Mouse (Mus musculus) CH12.LX (cell line): ENCODE data around the gene Rnf41. TPM values are rescaled to one million over a fixed set of nuclear protein-coding genes. Genes with fewer than 3 reads are reported as not detected.
A peak's percentile ranks its signal among the peaks of the same experiment; 100 is the strongest.

Experiments
- DNase-seq: peaks from one replicate; pipeline ENCODE4 v3.0.0-alpha.2; 2013; ENCODE audit errors: extremely low read depth
- H3K27ac ChIP-seq: 2 replicates; pipeline ENCODE4 v1.5.1; 2012; ENCODE audit warnings: low read depth, mild to moderate bottlenecking, control low read depth, moderate library complexity; ENCODE audit not compliant: insufficient read depth
- H3K27me3 ChIP-seq: replicated peaks from 2 replicates; pipeline ENCODE3; 2012; ENCODE audit warnings: inconsistent platforms
- H3K36me3 ChIP-seq, 2 experiments: replicated peaks in 1 of 2; 2 replicates each; pipeline versions ENCODE3 to v1.6.1; 2012; ENCODE audit warnings: inconsistent platforms in 1 of 2, low read length in 1 of 2, mild to moderate bottlenecking in 1 of 2, mixed read lengths in 1 of 2, moderate library complexity in 1 of 2; ENCODE audit not compliant: control insufficient read depth in 1 of 2, insufficient read depth in 1 of 2
- H3K4me1 ChIP-seq, 2 experiments: 2 replicates each; pipeline ENCODE4 v1.6.1; 2012; ENCODE audit warnings: inconsistent platforms in 1 of 2, moderate library complexity in 1 of 2; ENCODE audit not compliant: insufficient read depth in 2 of 2, control insufficient read depth in 1 of 2
- H3K4me2 ChIP-seq: 2 replicates; pipeline ENCODE4 v1.6.1; 2012; ENCODE audit warnings: low read depth, mild to moderate bottlenecking, control low read depth; ENCODE audit not compliant: poor library complexity, insufficient read depth, severe bottlenecking
- H3K4me3 ChIP-seq, 3 experiments: fragments of 150-350 bp in 1 of 3; sonication (generic) in 1 of 3; replicated peaks in 1 of 3; 2 replicates each; pipeline versions ENCODE3 to v1.5.1; 2011 to 2012; ENCODE audit warnings: low read depth in 2 of 3, low read length in 2 of 3, mild to moderate bottlenecking in 2 of 3, moderate library complexity in 2 of 3, control low read depth in 1 of 3, improper control_type of control experiment in 1 of 3, inconsistent platforms in 1 of 3, mixed read lengths in 1 of 3; ENCODE audit not compliant: poor library complexity in 1 of 3
- H3K79me2 ChIP-seq: replicated peaks from 2 replicates; pipeline ENCODE4 v1.6.1; 2012; ENCODE audit warnings: mild to moderate bottlenecking, moderate library complexity; ENCODE audit not compliant: control insufficient read depth, poor library complexity, insufficient read depth, severe bottlenecking; ENCODE audit errors: extremely low read depth
- H3K9ac ChIP-seq: 2 replicates; pipeline ENCODE4 v1.6.1; 2012; ENCODE audit warnings: low read depth, mild to moderate bottlenecking, control low read depth, moderate library complexity; ENCODE audit not compliant: insufficient read depth
- H3K9me3 ChIP-seq: replicated peaks from 2 replicates; pipeline ENCODE3; 2012; ENCODE audit warnings: low read length, inconsistent platforms, mixed read lengths
- BHLHE40 ChIP-seq: IDR thresholded peaks from 2 replicates; pipeline ENCODE4 v1.6.1; 2011; ENCODE audit warnings: mild to moderate bottlenecking, low read depth, low read length, improper control_type of control experiment
- CHD1 ChIP-seq: IDR thresholded peaks from 2 replicates; pipeline ENCODE4 v1.6.1; 2012; ENCODE audit warnings: low read depth, low read length, improper control_type of control experiment, inconsistent platforms
- CHD2 ChIP-seq: IDR thresholded peaks from 2 replicates; pipeline ENCODE4 v1.6.1; 2011; ENCODE audit warnings: low read length, improper control_type of control experiment
- CTCF ChIP-seq, 2 experiments: IDR thresholded peaks in 1 of 2; conservative IDR thresholded peaks in 1 of 2; 2 replicates each; pipeline ENCODE4 v1.5.1; 2011 to 2012; ENCODE audit warnings: low read depth in 2 of 2, low read length in 2 of 2, improper control_type of control experiment in 1 of 2, inconsistent platforms in 1 of 2, mild to moderate bottlenecking in 1 of 2, moderate library complexity in 1 of 2
- E2F4 ChIP-seq: IDR thresholded peaks from 2 replicates; pipeline ENCODE4 v1.6.1; 2011; ENCODE audit warnings: low read depth, low read length, improper control_type of control experiment; ENCODE audit not compliant: insufficient replicate concordance
- ELF1 ChIP-seq: IDR thresholded peaks from 2 replicates; pipeline ENCODE4 v1.6.1; 2014; ENCODE audit warnings: low read depth, mild to moderate bottlenecking, inconsistent platforms, low read length, improper control_type of control experiment
- EP300 ChIP-seq: IDR thresholded peaks from 2 replicates; pipeline ENCODE4 v1.6.1; 2011; ENCODE audit warnings: low read length, improper control_type of control experiment
- ETS1 ChIP-seq: conservative IDR thresholded peaks from 2 replicates; pipeline ENCODE4 v1.6.1; 2012; ENCODE audit warnings: low read depth, mild to moderate bottlenecking, inconsistent platforms, low read length, improper control_type of control experiment, moderate library complexity
- GABPA ChIP-seq: IDR thresholded peaks from 2 replicates; pipeline ENCODE4 v1.6.1; 2012; ENCODE audit warnings: low read depth, low read length, improper control_type of control experiment, inconsistent platforms; ENCODE audit not compliant: insufficient replicate concordance
- HCFC1 ChIP-seq: IDR thresholded peaks from 2 replicates; pipeline ENCODE4 v1.6.1; 2012; ENCODE audit warnings: low read depth, mild to moderate bottlenecking, inconsistent platforms, low read length, improper control_type of control experiment
- IRF4 ChIP-seq: IDR thresholded peaks from 2 replicates; pipeline ENCODE4 v1.6.1; 2014; ENCODE audit warnings: low read depth, mild to moderate bottlenecking, inconsistent platforms, low read length, improper control_type of control experiment
- JUN ChIP-seq: IDR thresholded peaks from 2 replicates; pipeline ENCODE4 v1.6.1; 2011; ENCODE audit warnings: low read depth, mild to moderate bottlenecking, low read length, improper control_type of control experiment, moderate library complexity; ENCODE audit not compliant: insufficient read depth
- JUND ChIP-seq: conservative IDR thresholded peaks from 2 replicates; pipeline ENCODE4 v1.6.1; 2011; ENCODE audit warnings: low read depth, low read length, improper control_type of control experiment
- KAT2A ChIP-seq: IDR thresholded peaks from 2 replicates; pipeline ENCODE4 v1.6.1; 2012; ENCODE audit warnings: low read length, improper control_type of control experiment, inconsistent platforms; ENCODE audit not compliant: insufficient replicate concordance
- MAFK ChIP-seq: IDR thresholded peaks from 2 replicates; pipeline ENCODE4 v1.6.1; 2011; ENCODE audit warnings: low read length, improper control_type of control experiment; ENCODE audit not compliant: insufficient replicate concordance
- MAX ChIP-seq: IDR thresholded peaks from 2 replicates; pipeline ENCODE4 v1.6.1; 2011; ENCODE audit warnings: low read length, improper control_type of control experiment
- MAZ ChIP-seq: IDR thresholded peaks from 2 replicates; pipeline ENCODE4 v1.6.1; 2012; ENCODE audit warnings: low read depth, mild to moderate bottlenecking, inconsistent platforms, low read length, improper control_type of control experiment, moderate library complexity
- MEF2A ChIP-seq: IDR thresholded peaks from 2 replicates; pipeline ENCODE4 v1.6.1; 2014; ENCODE audit warnings: low read depth, mild to moderate bottlenecking, inconsistent platforms, low read length, improper control_type of control experiment, borderline replicate concordance
- MXI1 ChIP-seq: IDR thresholded peaks from 2 replicates; pipeline ENCODE4 v1.6.1; 2011; ENCODE audit warnings: mild to moderate bottlenecking, low read depth, low read length, improper control_type of control experiment
- MYC ChIP-seq: IDR thresholded peaks from 2 replicates; pipeline ENCODE4 v1.6.1; 2011; ENCODE audit warnings: low read depth, mild to moderate bottlenecking, improper control_type of control experiment, low read length
- NELFE ChIP-seq: IDR thresholded peaks from 2 replicates; pipeline ENCODE4 v1.6.1; 2011; ENCODE audit warnings: low read depth, low read length, improper control_type of control experiment
- NRF1 ChIP-seq: IDR thresholded peaks from 2 replicates; pipeline ENCODE4 v1.6.1; 2014; ENCODE audit warnings: low read depth, mild to moderate bottlenecking, inconsistent platforms, low read length, improper control_type of control experiment, moderate library complexity
- PAX5 ChIP-seq: IDR thresholded peaks from 2 replicates; pipeline ENCODE4 v1.6.1; 2012; ENCODE audit warnings: low read length, inconsistent platforms, mixed read lengths
- POLR2A ChIP-seq: IDR thresholded peaks from 2 replicates; pipeline ENCODE4 v1.6.1; 2011; ENCODE audit warnings: low read depth, mild to moderate bottlenecking, improper control_type of control experiment, low read length
- POLR2AphosphoS2 ChIP-seq: IDR thresholded peaks from 2 replicates; pipeline ENCODE4 v1.6.1; 2011; ENCODE audit warnings: low read depth, low read length, improper control_type of control experiment
- RAD21 ChIP-seq: IDR thresholded peaks from 2 replicates; pipeline ENCODE4 v1.6.1; 2011; ENCODE audit warnings: low read depth, mild to moderate bottlenecking, low read length, improper control_type of control experiment, moderate library complexity
- RCOR1 ChIP-seq: conservative IDR thresholded peaks from 2 replicates; pipeline ENCODE4 v1.6.1; 2012; ENCODE audit warnings: low read depth, mild to moderate bottlenecking, inconsistent platforms, low read length, improper control_type of control experiment
- SIN3A ChIP-seq: IDR thresholded peaks from 2 replicates; pipeline ENCODE4 v1.6.1; 2012; ENCODE audit warnings: low read length, improper control_type of control experiment, inconsistent platforms
- SMC3 ChIP-seq: IDR thresholded peaks from 2 replicates; pipeline ENCODE4 v1.6.1; 2011; ENCODE audit warnings: low read depth, low read length, improper control_type of control experiment
- TBP ChIP-seq: conservative IDR thresholded peaks from 2 replicates; pipeline ENCODE4 v1.6.1; 2011; ENCODE audit warnings: low read depth, low read length, improper control_type of control experiment
- TCF12 ChIP-seq: IDR thresholded peaks from 2 replicates; pipeline ENCODE4 v1.6.1; 2014; ENCODE audit warnings: low read depth, mild to moderate bottlenecking, inconsistent platforms, low read length, improper control_type of control experiment
- UBTF ChIP-seq: IDR thresholded peaks from 2 replicates; pipeline ENCODE4 v1.6.1; 2012; ENCODE audit warnings: low read depth, mild to moderate bottlenecking, inconsistent platforms, low read length, improper control_type of control experiment, moderate library complexity
- USF1 ChIP-seq: IDR thresholded peaks from 2 replicates; pipeline ENCODE4 v1.6.1; 2014; ENCODE audit warnings: low read depth, mild to moderate bottlenecking, inconsistent platforms, low read length, improper control_type of control experiment
- USF2 ChIP-seq: conservative IDR thresholded peaks from 2 replicates; pipeline ENCODE4 v1.6.1; 2011; ENCODE audit warnings: low read depth, low read length, improper control_type of control experiment
- ZC3H11A ChIP-seq: IDR thresholded peaks from 2 replicates; pipeline ENCODE4 v1.6.1; 2012; ENCODE audit warnings: low read depth, mild to moderate bottlenecking, inconsistent platforms, low read length, improper control_type of control experiment
- ZKSCAN1 ChIP-seq: IDR thresholded peaks from 2 replicates; pipeline ENCODE4 v1.6.1; 2012; ENCODE audit warnings: low read depth, inconsistent platforms, low read length, improper control_type of control experiment, borderline replicate concordance
- ZMIZ1 ChIP-seq: IDR thresholded peaks from 2 replicates; pipeline ENCODE4 v1.6.1; 2012; ENCODE audit warnings: low read depth, mild to moderate bottlenecking, inconsistent platforms, low read length, improper control_type of control experiment
- ZNF384 ChIP-seq: IDR thresholded peaks from 2 replicates; pipeline ENCODE4 v1.6.1; 2012; ENCODE audit warnings: low read depth, low read length, improper control_type of control experiment, inconsistent platforms
- dilution Hi-C: fragments of 300-500 bp; cut with MboI; formaldehyde crosslinking; loops from 2 replicates; pipeline ENCODE4 v1.14.3; 2020; ENCODE audit warnings: low sequenced_read_pairs; ENCODE audit not compliant: extremely low pct_unique_long_range_greater_than_20kb, extremely low pct_ligation_motif_present
- in situ Hi-C: fragments of 300-500 bp; cut with MboI; formaldehyde crosslinking; loops from 3 replicates; pipeline ENCODE4 v1.14.3; 2019; ENCODE audit warnings: low sequenced_read_pairs, low pct_ligation_motif_present, low pct_unique_long_range_greater_than_20kb, mixed read lengths
- polyA plus RNA-seq: library from polyadenylated mRNA; unstranded; fragments of >175 nt; gene quantifications from 2 replicates; pipeline ENCODE4 v1.2.1, GENCODE M21; 2012; ENCODE audit warnings: low read depth; ENCODE audit not compliant: insufficient read length
- total RNA-seq, 2 experiments: library from RNA; depleted of rRNA; stranded (reverse); fragments of 300-350 nt in 1 of 2; fragments of >200 nt in 1 of 2; gene quantifications; 2 replicates each; pipeline ENCODE4 v1.2.3; 2012 to 2014

The Rnf41 gene
- total and polyA plus RNA-seq, 3 experiments, result 15.3 to 19.9 (median 17.4) TPM

GRCm38 (mm10) chr10:128455280-128455679 lies 43.8 kb downstream of the Rnf41 start:
- Histone ChIP-seq H3K27ac (no peak overlapping the region), H3K4me1 (peaks cover 0 to 20% of the 10 kb centered on the region in 2 experiments; a peak in 3 of 4 replicates), H3K79me2 (peaks cover 8% of the 10 kb centered on the region), H3K4me2 (0 out of 2 replicates have a peak overlapping the region, but pooled peaks have one; percentile 37), H3K27me3 (no peaks in the 10 kb centered on the region), H3K9me3 (no peaks in the 10 kb centered on the region), H3K36me3 (no peaks in the 10 kb centered on the region), H3K4me3 (no peak overlapping the region), H3K9ac (peak overlapping the region; percentile 11; the same call in 1 of the 2 replicates)
- in situ Hi-C loops (no loop called here), dilution Hi-C loops (no loop called here)
- TF ChIP-seq GABPA (no peak), MYC (no peak), USF2 (no peak), E2F4 (no peak), CHD2 (peak; percentile 78; the same call in 1 of the 2 replicates), JUN (no peak), ETS1 (0 out of 2 replicates have a peak, but pooled peaks have one; percentile 33), TBP (no peak), PAX5 (no peak), EP300 (no peak), NRF1 (no peak), SIN3A (0 out of 2 replicates have a peak, but pooled peaks have one; percentile 54), ELF1 (0 out of 2 replicates have a peak, but pooled peaks have one; percentile 23), ZKSCAN1 (no peak), BHLHE40 (0 out of 2 replicates have a peak, but pooled peaks have one; percentile 37), SMC3 (peak; percentile 65), RCOR1 (no peak), RAD21 (peak; percentile 78), UBTF (no peak), KAT2A (no peak), NELFE (no peak; the same call in 1 of the 2 replicates), CTCF (conservative IDR thresholded peaks at IDR 0.05 in 1 of 2, IDR thresholded peaks at IDR 0.05 in 1 of 2; ENCODE audit: low read depth in 2 of 2, low read length in 2 of 2) (peak; percentile 11 to 84; a peak in 2 of 4 replicates), POLR2A (peak; percentile 43; the same call in 1 of the 2 replicates), ZNF384 (peak; percentile 99), MAFK (no peak), ZC3H11A (0 out of 2 replicates have a peak, but pooled peaks have one; percentile 16), USF1 (no peak), MAZ (no peak), IRF4 (peak; percentile 40; the same call in 1 of the 2 replicates), JUND (no peak), MXI1 (no peak), CHD1 (no peak), MAX (no peak; the same call in 1 of the 2 replicates), POLR2AphosphoS2 (no peak), TCF12 (peak; percentile 64; the same call in 1 of the 2 replicates), ZMIZ1 (no peak), HCFC1 (peak; percentile 55; the same call in 1 of the 2 replicates), MEF2A (0 out of 2 replicates have a peak, but pooled peaks have one; percentile 22)
- DNase-seq, result peak; percentile 89
